Mouse (Mus musculus) frontal cortex, adult 2 months (tissue): ENCODE data around the gene Slc39a3. TPM values are rescaled to one million over a fixed set of nuclear protein-coding genes. Genes with fewer than 3 reads are reported as not detected.
"Not testable (repeated sequence)": the region's sequence is repeated elsewhere in the genome, so short reads cannot be mapped to it uniquely, and the experiment has no call there.

Experiments
- DNase-seq, 2 experiments: peaks; one replicate each; pipeline ENCODE4 v3.0.0; 2022; ENCODE audit warnings: low spot score in 1 of 2; ENCODE audit errors: extremely low spot score in 1 of 2
- polyA plus RNA-seq: library from polyadenylated mRNA; depleted of rRNA; stranded (reverse); fragments of >200 nt; gene quantifications from 2 replicates; pipeline ENCODE4 v1.2.3, GENCODE M21; 2012

Slc39a3 gene
- polyA plus RNA-seq, 1 experiment = 67.1 TPM

GRCm38 (mm10) chr10:81014393-81015384, 22.5 kb downstream of the Slc39a3 start, which contains the start of gene Gng7:
Gng7 (minus strand) TSS chr10:81014945.
- DNase-seq = peak; percentile 97 to 98

- no peak for DNase-seq
Observed at GRCm38 (mm10) chr10:81010851-81011250, 26.4 kb downstream of the Slc39a3 start.

- DNase-seq = no peak
Observed at GRCm38 (mm10) chr10:81007240-81007639, 30.0 kb downstream of the Slc39a3 start.

GRCm38 (mm10) chr10:81006005-81006677, 31.1 kb downstream of the Slc39a3 start:
- DNase-seq = peak; percentile 64 to 73

DNA sequence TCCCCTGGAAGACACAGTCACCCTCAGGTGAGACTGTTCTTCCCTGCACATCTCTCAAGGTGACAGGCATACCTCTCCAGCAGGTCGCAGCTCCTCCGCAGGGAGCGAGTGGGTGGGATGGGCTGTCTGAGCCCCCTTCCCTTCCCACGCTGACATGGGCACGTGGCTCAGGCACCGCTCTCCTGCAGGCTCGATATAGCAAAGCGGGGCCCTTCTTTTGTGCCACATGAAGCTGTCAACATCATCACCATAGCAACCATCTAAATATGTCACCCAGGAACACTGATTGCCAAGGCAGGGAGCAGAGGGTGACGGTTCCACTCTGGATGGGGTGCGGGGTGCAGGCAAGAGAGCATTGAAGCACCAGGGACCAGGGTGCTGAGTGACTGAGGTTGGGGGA, 36.1 kb downstream of the Slc39a3 start:
- DNase-seq = peak; percentile 67 to 77

DNA sequence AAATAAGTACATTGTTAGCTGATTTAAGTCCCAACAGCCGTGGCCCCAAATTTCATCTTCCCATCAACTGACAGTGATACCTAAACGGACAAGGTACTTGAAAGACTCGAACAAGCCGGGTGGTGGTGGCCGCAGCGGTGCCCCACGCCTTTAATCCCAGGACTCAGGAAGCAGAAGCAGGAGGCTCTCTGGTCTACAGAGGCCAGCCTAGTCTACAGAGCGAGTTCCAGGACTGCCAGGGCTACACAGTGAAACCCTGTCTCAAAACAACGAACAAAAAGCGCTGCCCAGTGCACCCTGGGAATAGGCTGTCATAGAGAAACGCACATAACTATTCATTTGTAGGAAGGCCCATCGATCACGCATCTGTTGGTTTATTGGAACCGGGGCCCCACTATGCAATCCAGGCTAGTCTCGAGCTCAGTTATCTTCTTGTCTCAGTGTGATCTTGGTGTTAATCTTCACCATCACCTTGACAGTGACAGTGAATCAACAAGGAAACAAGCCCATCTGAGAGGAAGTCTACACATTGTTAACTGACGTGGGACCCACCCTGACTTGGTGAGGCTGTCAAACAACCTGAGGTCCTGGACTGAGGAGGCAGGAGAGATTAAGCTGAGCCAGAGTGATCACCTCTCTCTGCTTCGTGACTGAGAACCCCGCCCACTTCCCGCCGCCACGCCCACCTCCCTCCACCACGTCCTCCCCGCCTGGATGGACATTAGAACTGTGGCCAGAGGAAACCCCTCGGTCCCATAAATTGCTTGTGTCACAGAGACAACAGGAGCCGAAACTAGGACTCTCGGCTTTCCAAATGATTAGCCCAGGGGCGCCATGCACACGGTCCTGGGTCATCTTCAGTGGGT, 36.8 kb downstream of the Slc39a3 start:
- no peak for DNase-seq

- peak; percentile 77 to 94 for DNase-seq
Observed at GRCm38 (mm10) chr10:80999362-81000196, 37.6 kb downstream of the Slc39a3 start.

- peak in 1 of 2 experiments; percentile 78 for DNase-seq
Observed at GRCm38 (mm10) chr10:80998778-80999177, 38.4 kb downstream of the Slc39a3 start.

GRCm38 (mm10) chr10:80998021-80998420, 39.2 kb downstream of the Slc39a3 start:
- peak in 1 of 2 experiments; percentile 69 for DNase-seq

DNA sequence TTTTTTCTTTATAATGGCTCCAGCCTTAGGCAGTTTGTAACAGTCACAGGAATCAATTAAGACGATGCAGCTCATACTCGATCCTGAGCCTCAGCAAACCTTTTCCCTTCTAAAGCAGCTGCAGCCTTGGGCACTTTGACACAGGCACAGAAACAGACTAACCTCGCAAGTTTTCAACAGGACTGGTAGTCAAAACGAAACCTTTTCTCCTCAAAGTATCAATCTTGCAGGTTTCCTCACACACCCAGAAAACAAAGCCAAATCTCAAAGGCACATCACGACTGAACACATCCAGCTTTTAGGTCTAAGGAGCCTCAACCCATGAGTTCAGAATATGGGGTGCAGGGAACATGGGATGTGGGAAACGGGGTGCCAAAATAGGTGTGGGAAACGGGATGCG, 39.9 kb downstream of the Slc39a3 start:
- no peak for DNase-seq

GRCm38 (mm10) chr10:80996501-80996900, 40.7 kb downstream of the Slc39a3 start:
- no peak for DNase-seq

DNA sequence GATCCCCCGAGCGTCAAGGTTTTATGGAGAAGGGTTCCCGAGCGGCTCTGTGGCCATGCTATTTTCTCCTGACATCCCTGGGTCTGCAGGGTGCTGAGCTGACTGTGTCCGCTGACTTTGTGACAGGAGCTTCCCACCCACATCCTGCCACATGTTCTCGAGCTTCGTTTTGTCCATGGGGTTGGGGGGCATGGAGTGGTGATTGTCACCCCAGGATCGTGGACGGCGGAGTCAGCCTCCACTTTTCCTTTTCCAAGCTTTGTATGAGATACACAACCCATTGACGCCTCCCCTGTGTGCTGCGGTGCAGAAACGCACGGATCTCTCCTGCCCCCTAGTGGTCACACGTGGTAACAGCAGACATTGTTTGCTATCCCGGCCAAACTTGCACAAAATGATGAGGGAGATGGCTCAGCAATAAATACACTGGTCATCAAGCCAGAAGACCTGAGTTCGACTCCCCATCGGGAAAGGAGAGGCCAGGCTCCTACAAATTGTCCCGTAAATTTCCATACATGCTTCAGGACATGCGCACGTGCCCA, 42.1 kb downstream of the Slc39a3 start:
- DNase-seq = peak in 1 of 2 experiments; percentile 93

DNA sequence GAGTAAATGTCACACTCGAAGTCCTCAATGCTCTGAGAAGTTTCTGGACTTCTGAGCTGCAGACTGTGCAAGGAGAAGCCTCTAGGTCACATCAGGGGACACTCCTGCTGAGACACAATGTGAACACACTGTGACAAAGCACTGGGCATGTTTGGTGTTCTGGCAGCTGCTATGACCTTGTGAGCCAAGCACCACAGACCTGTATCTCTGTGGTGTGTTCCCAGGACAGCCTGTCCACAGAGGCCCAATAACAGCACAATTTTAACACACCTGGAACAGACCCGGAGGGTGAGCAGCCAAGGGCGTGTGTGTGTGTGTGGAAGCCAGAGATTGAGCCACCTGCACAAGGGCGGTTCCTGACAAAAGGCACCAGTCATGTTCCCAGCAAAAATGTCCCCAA, 42.6 kb downstream of the Slc39a3 start:
- no peak for DNase-seq

DNA sequence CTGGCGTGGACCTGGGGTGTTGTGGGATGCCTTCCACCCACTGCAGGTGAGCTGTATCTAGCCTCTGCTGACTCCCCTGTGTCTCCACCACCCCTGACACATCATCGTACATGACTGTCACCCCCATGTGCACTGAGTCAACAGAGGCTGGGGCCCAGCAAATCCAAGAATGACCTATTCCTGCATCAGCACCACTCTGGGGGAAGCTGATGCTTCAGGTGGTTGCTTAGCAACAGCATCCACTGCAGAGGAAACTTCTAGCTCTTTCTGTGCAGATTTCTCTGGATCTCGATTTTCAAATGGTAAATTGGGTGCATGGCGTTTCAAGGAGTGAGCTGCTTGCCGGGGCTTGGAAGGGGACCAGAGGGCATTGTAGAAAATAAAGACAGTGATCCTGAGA, 44.0 kb downstream of the Slc39a3 start:
- peak in 1 of 2 experiments; percentile 60 for DNase-seq

DNA sequence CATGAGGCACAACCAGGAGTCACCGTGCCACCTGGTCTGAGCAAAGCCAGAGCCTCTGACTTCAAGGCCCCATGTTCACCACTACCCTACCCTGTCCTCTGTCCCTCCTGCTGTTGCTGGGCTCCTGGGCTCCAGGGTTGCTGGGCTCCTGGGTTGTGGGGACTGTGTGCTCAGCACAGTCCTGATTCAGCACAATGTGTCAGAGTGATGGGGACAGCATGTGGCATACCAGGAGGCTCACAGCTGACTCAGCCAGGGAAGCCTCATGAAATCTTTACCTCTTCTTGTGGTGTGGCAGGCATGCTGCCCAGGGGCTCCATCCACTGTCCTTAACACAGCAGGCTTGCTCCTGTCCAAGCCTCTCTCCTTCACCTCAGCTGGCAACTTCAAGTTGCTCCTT, 45.3 kb downstream of the Slc39a3 start:
- DNase-seq = no peak

DNA sequence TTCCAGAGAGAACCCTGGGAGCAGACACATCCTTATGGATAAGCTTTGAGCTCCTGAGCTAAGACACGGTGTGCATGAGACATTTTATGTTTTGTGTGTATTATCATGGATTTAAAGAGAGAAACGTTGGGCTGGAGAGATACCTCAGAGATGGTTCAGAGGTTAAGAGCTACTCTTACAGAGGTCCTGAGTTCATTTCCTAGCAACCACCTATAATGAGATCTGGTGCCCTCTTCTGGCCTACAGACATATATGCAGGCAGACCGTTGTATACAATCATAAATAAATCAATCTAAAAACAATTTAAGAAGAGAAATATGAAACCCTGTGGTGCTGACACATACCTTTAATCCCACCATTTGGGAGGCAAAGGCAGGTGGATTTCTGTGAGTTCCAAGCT, 46.2 kb downstream of the Slc39a3 start:
- no peak for DNase-seq

- no peak for DNase-seq
Observed at GRCm38 (mm10) chr10:80990406-80990805, 46.8 kb downstream of the Slc39a3 start.

DNA sequence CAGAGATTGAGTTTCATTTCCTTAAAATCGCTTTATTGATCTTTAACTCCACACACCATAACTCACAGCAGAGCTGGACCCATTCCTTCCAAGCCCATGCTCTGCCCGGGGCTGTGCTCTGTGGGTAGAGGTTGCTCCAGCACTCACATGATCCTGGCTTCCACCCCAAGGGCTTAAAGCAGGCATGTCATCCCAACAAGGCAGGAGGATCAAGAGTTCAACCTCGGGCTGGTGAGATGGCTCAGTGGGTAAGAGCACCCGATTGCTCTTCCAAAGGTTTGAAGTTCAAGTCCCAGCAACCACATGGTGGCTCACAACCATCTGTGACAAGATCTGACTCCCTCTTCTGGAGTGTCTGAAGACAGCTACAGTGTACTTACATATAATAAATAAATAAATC, 47.4 kb downstream of the Slc39a3 start:
- DNase-seq = not testable (repeated sequence)

DNA sequence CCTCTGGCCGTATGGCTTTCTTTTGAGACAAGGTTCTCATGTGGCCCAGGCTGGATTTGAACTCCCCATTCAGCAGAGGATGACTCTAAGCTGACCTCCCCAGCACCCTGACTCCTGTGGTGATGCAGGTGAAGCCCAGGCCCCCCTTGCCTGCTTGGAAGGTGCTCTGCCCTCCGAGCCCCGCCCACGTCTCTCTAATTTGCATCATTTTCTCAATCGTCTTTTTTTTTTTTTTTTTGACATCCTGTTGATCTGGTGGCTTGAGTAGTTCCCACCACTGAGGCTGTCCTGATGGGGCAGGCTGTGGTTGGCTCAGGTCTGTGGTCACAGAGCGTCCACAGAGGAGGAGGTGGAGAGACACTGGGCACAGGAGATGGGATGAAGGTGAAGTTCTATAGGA, 47.8 kb downstream of the Slc39a3 start:
- DNase-seq = no peak
